ENCODE assay signal across 10 mouse cellular contexts in genomic region chr13:110690501-110691255, GRCm38 (mm10).
DNase-seq lines count a peak whose midpoint lies in the region; ATAC-seq lines count a peak whose summit lies in the region.
"Had no signal": no experiment of that assay in that cellular context is flagged by ENCODE, and none has a peak within 500 bp of the region (broad histone marks: within the 10 kb centered on the region; RNA-seq: fewer than 3 reads in every experiment).

No protein-coding gene starts in this region.

- H3K9ac ChIP-seq in forebrain, embryonic 14.5 days (ENCODE audit: low read length): no peak overlapping the region
- H3K9ac ChIP-seq in forebrain, embryonic 12.5 days: no peak overlapping the region
- H3K9ac ChIP-seq: embryonic facial prominence, embryonic 13.5 days; liver, embryonic 13.5 days had no signal

- peaks cover 4% of the 10 kb centered on the region; the same call in 1 of the 2 replicates for H3K4me1 ChIP-seq in forebrain, embryonic 14.5 days (ENCODE audit: control insufficient read depth, insufficient read depth, low read length)
- H3K4me1 ChIP-seq in forebrain, embryonic 12.5 days: no peaks in the 10 kb centered on the region
- H3K4me1 ChIP-seq: liver, embryonic 13.5 days had no signal

- WGBS in forebrain, embryonic 14.5 days: 40% methylated on average over 10 of the region's 10 CpGs
- 74% methylated on average over 10 of the region's 10 CpGs for WGBS in forebrain, embryonic 12.5 days

- H3K27ac ChIP-seq in forebrain, embryonic 14.5 days (ENCODE audit: low read depth, low read length): no peak overlapping the region
- no peak overlapping the region for H3K27ac ChIP-seq in forebrain, embryonic 12.5 days
- H3K27ac ChIP-seq: embryonic facial prominence, embryonic 13.5 days; liver, embryonic 13.5 days had no signal

- ATAC-seq in forebrain, embryonic 14.5 days: peak; percentile 91
- no peak for ATAC-seq in forebrain, embryonic 12.5 days (ENCODE audit: low FRiP score)

- DNase-seq in forebrain, embryonic 14.5 days (ENCODE audit: low spot score): peak; percentile 87
- peak; percentile 46 for DNase-seq in 3134 (ENCODE audit: extremely low read depth, insufficient read length, low spot score)
- peak; percentile 9 for DNase-seq in cerebellum, adult 8-10 months
- DNase-seq in kidney, adult 8-10 months: peak; percentile 46 to 47
- DNase-seq in thymus, postnatal 36 days: no peak
- no peak for DNase-seq in left cerebral cortex, adult 8-10 months (ENCODE audit: low spot score in 2 of 2)
- DNase-seq in spleen, postnatal 36 days (ENCODE audit: low spot score in 2 of 2): no peak
- DNase-seq: liver, embryonic 13.5 days had no signal

- H3K4me2 ChIP-seq in forebrain, embryonic 14.5 days (ENCODE audit: low read length): peak overlapping the region; percentile 3; the same call in 1 of the 2 replicates
- no peak overlapping the region for H3K4me2 ChIP-seq in forebrain, embryonic 12.5 days
- H3K4me2 ChIP-seq: embryonic facial prominence, embryonic 13.5 days; liver, embryonic 13.5 days had no signal

- H3K9me3 ChIP-seq in forebrain, embryonic 14.5 days (replicated peaks; ENCODE audit: control insufficient read depth, low read length): no peaks in the 10 kb centered on the region
- H3K9me3 ChIP-seq in forebrain, embryonic 12.5 days: no peaks in the 10 kb centered on the region
- H3K9me3 ChIP-seq: embryonic facial prominence, embryonic 13.5 days; liver, embryonic 13.5 days had no signal

- H3K27me3 ChIP-seq in forebrain, embryonic 14.5 days (replicated peaks; ENCODE audit: control insufficient read depth, insufficient read depth, low read length): no peaks in the 10 kb centered on the region
- H3K27me3 ChIP-seq in forebrain, embryonic 12.5 days: no peaks in the 10 kb centered on the region
- H3K27me3 ChIP-seq: embryonic facial prominence, embryonic 13.5 days; liver, embryonic 13.5 days had no signal

- H3K36me3 ChIP-seq in forebrain, embryonic 14.5 days (ENCODE audit: control insufficient read depth, insufficient read depth, low read length): no peaks in the 10 kb centered on the region
- H3K36me3 ChIP-seq in forebrain, embryonic 12.5 days (replicated peaks): no peaks in the 10 kb centered on the region
- H3K36me3 ChIP-seq: embryonic facial prominence, embryonic 13.5 days; liver, embryonic 13.5 days had no signal

- no peak overlapping the region for H3K4me3 ChIP-seq in forebrain, embryonic 14.5 days (ENCODE audit: low read depth, low read length)
- H3K4me3 ChIP-seq in forebrain, embryonic 12.5 days (replicated peaks): no peak overlapping the region
- H3K4me3 ChIP-seq: embryonic facial prominence, embryonic 13.5 days; liver, embryonic 13.5 days had no signal

Comparison
In these comparisons a context has a peak if more than half of its experiments do, and no peak if none do; other contexts are left out.
1. DNase-seq: peak in forebrain, embryonic 14.5 days (single experiment), 3134 (single experiment), cerebellum, adult 8-10 months (single experiment) and kidney, adult 8-10 months (2 of 2); none in thymus, postnatal 36 days (0 of 2), left cerebral cortex, adult 8-10 months (0 of 2) and spleen, postnatal 36 days (0 of 2).